Mouse (Mus musculus): ENCODE results near the gene Psmc4.

Psmc4 gene

GRCm38 (mm10) chr7:28049476-28050409, at the start of gene Psmc4:
TSS of gene Psmc4 (minus strand) at chr7:28050101.
- peak; percentile 97 to 99 for DNase-seq (ENCODE audit: low spot score in 2 of 2)

- no peak for DNase-seq (ENCODE audit: low spot score in 2 of 2)
Observed at GRCm38 (mm10) chr7:28099101-28099500, 49.2 kb upstream of the Psmc4 start.

- no peak for DNase-seq (ENCODE audit: low spot score in 2 of 2)
Observed at GRCm38 (mm10) chr7:28093541-28093940, 43.6 kb upstream of the Psmc4 start.

GRCm38 (mm10) chr7:28086236-28086635, 36.3 kb upstream of the Psmc4 start:
- DNase-seq (ENCODE audit: low spot score in 2 of 2): no peak

GRCm38 (mm10) chr7:28084215-28084614, 34.3 kb upstream of the Psmc4 start:
- DNase-seq (ENCODE audit: low spot score in 2 of 2): peak; percentile 30 to 56

- DNase-seq (ENCODE audit: low spot score in 2 of 2): no peak
Observed at GRCm38 (mm10) chr7:28070531-28071298, 20.8 kb upstream of the Psmc4 start, which contains the start of gene Fcgbp. TSS of gene Fcgbp (plus strand) at chr7:28071236.

- no peak for DNase-seq (ENCODE audit: low spot score in 2 of 2)
Observed at GRCm38 (mm10) chr7:28069546-28070172, 19.8 kb upstream of the Psmc4 start.

GRCm38 (mm10) chr7:28068661-28069060, 18.8 kb upstream of the Psmc4 start:
- no peak for DNase-seq (ENCODE audit: low spot score in 2 of 2)

- DNase-seq (ENCODE audit: low spot score in 2 of 2): no peak
Observed at GRCm38 (mm10) chr7:28059972-28060371, 10.1 kb upstream of the Psmc4 start.

GRCm38 (mm10) chr7:28053046-28053930, 3.4 kb upstream of the Psmc4 start:
- no peak for DNase-seq (ENCODE audit: low spot score in 2 of 2)

- DNase-seq (ENCODE audit: low spot score in 2 of 2): no peak
Observed at GRCm38 (mm10) chr7:28050584-28050983, 683 bp upstream of the Psmc4 start.

GRCm38 (mm10) chr7:28044524-28044923, 5.4 kb downstream of the Psmc4 start:
- DNase-seq (ENCODE audit: low spot score in 2 of 2): no peak

GRCm38 (mm10) chr7:28014445-28014810, 35.5 kb downstream of the Psmc4 start:
- DNase-seq (ENCODE audit: low spot score in 2 of 2): no peak

- DNase-seq (ENCODE audit: low spot score in 2 of 2): peak; percentile 83 to 86
Observed at GRCm38 (mm10) chr7:28013549-28014444, 36.1 kb downstream of the Psmc4 start, which contains the start of gene Zfp850. TSS of gene Zfp850 (minus strand) at chr7:28014115.

- peak; percentile 31 to 56 for DNase-seq (ENCODE audit: low spot score in 2 of 2)
Observed at GRCm38 (mm10) chr7:28010271-28010670, 39.6 kb downstream of the Psmc4 start.
